Mouse (Mus musculus): ENCODE measurements at regions not wholly inside any gene's neighbourhood (a gene's known extent, or its start where the extent isn't known, plus 50 kb on each side); places are given as distances from the start of the nearest gene placed in this dataset.

DNA sequence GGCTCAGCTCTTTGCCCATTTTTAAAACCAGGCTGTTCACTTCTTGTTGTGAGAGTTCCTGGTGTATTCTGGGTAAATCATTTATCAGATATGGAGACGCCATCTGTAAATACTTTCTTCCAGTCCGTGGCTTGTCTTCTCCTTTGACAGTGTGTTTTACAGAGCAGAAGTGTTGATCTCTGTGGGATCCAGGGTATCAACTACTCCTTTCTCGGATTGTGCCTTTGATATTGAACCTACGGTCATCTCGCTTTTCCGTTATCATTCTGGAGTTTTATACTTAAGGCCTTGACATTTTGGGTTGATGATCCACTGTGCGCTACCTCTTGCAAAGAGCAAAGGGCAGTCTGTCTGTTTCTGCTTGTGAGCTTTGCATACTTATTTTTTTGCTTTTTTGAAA lies 115.0 kb upstream of the Frmd6 start:
- Histone ChIP-seq H3K4me3 (ENCODE audit: low read depth, low read length) (no peak overlapping the region), H3K4me1 (ENCODE audit: control insufficient read depth, insufficient read depth) (peaks cover 14% of the 10 kb centered on the region), H3K27me3 (ENCODE audit: control insufficient read depth, insufficient read depth, low read length) (no peaks in the 10 kb centered on the region), H3K36me3 (replicated peaks; ENCODE audit: control insufficient read depth, insufficient read depth, low read length) (no peaks in the 10 kb centered on the region), H3K9me3 (replicated peaks; ENCODE audit: control insufficient read depth, low read length) (no peaks in the 10 kb centered on the region), H3K9ac (replicated peaks; ENCODE audit: low read depth, low read length) (no peak overlapping the region), H3K4me2 (ENCODE audit: low read depth, low read length) (no peak overlapping the region), H3K27ac (ENCODE audit: low read depth) (no peak overlapping the region)
- 89% methylated on average over 7 of the region's 7 CpGs for WGBS
- DNase-seq (ENCODE audit: low spot score) (no peak), ATAC-seq (ENCODE audit: insufficient read depth, low read depth) (no peak)
- TF ChIP-seq EP300 (IDR thresholded peaks at IDR 0.05; ENCODE audit: low read depth) (no peak), CTCF (IDR thresholded peaks at IDR 0.05; ENCODE audit: low read depth) (no peak)

DNA sequence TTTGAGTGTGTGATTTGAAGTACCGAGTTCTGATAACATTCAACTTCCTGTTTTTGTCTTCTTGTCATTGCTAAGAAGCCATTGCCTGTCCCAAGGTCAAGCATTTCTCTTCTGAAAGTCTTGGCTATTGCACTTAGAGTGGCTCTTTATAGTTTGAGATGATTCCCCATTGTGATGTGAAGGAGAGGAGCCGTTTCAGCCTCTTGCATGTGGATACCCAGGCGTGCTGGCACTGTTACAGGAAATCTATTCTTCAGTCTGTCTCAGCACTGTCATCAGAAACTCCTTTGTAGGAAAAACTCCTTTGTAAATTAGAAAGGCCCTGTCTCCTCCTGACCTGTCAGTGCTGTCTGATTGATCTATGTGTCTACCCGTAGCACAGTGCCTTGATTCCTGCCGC lies 114.3 kb upstream of the Frmd6 start:
- 55% methylated on average over 5 of the region's 5 CpGs for WGBS
- no peak overlapping the region for H3K9ac ChIP-seq (replicated peaks; ENCODE audit: low read depth, low read length)
- H3K4me3 ChIP-seq (ENCODE audit: low read depth, low read length), result no peak overlapping the region
- no peak overlapping the region for H3K27ac ChIP-seq (ENCODE audit: low read depth)
- ATAC-seq (ENCODE audit: insufficient read depth, low read depth), result no peak
- 0 out of 2 replicates have a peak, but pooled peaks cover 1% of the 10 kb centered on the region for H3K9me3 ChIP-seq (replicated peaks; ENCODE audit: control insufficient read depth, low read length)
- DNase-seq (ENCODE audit: low spot score), result no peak
- TF ChIP-seq CTCF (IDR thresholded peaks at IDR 0.05; ENCODE audit: low read depth) (no peak), EP300 (IDR thresholded peaks at IDR 0.05; ENCODE audit: low read depth) (no peak)
- no peaks in the 10 kb centered on the region for H3K36me3 ChIP-seq (replicated peaks; ENCODE audit: control insufficient read depth, insufficient read depth, low read length)
- H3K27me3 ChIP-seq (ENCODE audit: control insufficient read depth, insufficient read depth, low read length), result no peaks in the 10 kb centered on the region
- peaks cover 14% of the 10 kb centered on the region for H3K4me1 ChIP-seq (ENCODE audit: control insufficient read depth, insufficient read depth)
- no peak overlapping the region for H3K4me2 ChIP-seq (ENCODE audit: low read depth, low read length)

DNA sequence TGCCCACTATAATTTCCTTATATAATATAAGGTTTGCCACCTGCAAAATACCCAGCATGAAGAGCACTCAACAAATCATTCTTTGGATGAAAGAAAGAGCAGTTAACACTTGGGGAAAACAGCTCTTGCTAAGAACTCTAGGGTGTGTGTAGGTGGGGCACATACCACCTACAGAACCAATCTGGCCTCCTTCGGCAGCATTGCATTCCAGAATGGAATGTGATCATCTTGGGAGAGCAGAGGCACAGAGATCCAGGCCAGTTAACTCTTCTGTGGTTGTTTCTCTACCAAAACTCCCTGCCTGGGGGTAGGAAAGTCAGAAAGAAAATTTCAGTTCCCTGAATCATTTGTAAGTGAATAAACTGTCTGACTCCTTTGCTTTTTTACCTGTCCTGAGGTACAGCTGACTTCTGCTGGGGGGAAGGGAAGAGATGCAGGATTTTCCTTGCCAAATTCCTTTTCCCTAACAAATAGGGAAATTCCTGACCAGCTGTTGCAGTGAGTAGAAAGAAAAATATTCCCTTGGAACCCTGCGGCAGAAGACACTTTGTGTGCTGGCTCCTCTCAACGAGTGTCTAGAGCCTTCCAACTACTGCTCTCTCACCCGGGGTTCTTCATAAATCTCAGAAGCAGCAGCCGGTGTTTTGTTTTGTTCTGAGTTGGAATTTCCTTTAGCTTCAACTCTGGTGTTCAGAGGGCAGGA lies 112.8 kb upstream of the Frmd6 start:
- DNase-seq (ENCODE audit: low spot score) (no peak), ATAC-seq (ENCODE audit: insufficient read depth, low read depth) (no peak)
- no peak for TF ChIP-seq CTCF (IDR thresholded peaks at IDR 0.05; ENCODE audit: low read depth)
- no peak for TF ChIP-seq EP300 (IDR thresholded peaks at IDR 0.05; ENCODE audit: low read depth)
- no peaks in the 10 kb centered on the region for H3K36me3 ChIP-seq (replicated peaks; ENCODE audit: control insufficient read depth, insufficient read depth, low read length)
- no peak overlapping the region for H3K4me2 ChIP-seq (ENCODE audit: low read depth, low read length)
- H3K9me3 ChIP-seq (replicated peaks; ENCODE audit: control insufficient read depth, low read length), result 0 out of 2 replicates have a peak, but pooled peaks cover 3% of the 10 kb centered on the region
- no peak overlapping the region for H3K27ac ChIP-seq (ENCODE audit: low read depth)
- H3K27me3 ChIP-seq (ENCODE audit: control insufficient read depth, insufficient read depth, low read length), result no peaks in the 10 kb centered on the region
- H3K4me1 ChIP-seq (ENCODE audit: control insufficient read depth, insufficient read depth), result peaks cover 9% of the 10 kb centered on the region
- 28% methylated on average over 5 of the region's 5 CpGs for WGBS
- H3K9ac ChIP-seq (replicated peaks; ENCODE audit: low read depth, low read length), result no peak overlapping the region
- H3K4me3 ChIP-seq (ENCODE audit: low read depth, low read length), result no peak overlapping the region

DNA sequence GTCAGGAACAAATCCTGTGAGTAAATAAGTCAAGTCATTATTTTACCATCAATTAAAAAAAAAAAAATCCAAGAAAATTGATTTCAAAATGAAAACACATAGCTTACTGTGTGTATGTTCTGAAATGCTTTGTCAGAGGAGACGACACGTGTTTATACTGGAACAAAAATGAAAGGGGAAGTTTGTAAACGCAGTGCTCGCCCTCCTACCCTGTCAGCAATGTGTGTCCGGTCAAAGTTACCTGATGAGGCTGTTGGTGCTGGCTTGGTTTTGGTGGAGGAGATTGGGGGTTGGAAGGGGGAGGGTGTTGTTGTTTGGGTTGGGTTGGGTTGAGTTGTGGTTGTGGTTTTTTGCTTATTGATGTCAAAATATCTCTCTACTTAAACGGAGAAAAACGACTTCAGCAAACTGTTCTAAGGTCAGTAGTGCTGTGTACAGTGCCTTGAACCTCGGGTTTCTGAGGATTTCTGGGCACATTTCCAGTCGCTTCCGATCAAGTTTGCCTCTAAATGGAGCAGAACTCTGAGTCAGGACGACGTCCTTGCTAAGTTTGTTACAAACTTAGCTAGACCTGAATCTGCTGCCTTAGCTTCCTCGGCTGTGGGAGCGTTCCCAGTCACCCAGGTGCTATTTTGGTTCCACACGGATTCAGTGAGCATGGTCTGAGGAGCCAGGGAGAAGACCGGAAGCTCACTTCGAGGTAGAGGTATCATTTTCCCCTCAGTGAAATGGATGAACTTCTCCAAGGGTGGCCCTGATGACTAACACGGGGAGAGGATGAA lies 111.6 kb upstream of the Frmd6 start:
- ATAC-seq (ENCODE audit: insufficient read depth, low read depth) (no peak), DNase-seq (ENCODE audit: low spot score) (no peak)
- peaks cover 3% of the 10 kb centered on the region; the same call in 1 of the 2 replicates for H3K4me1 ChIP-seq (ENCODE audit: control insufficient read depth, insufficient read depth)
- H3K27ac ChIP-seq (ENCODE audit: low read depth), result no peak overlapping the region
- no peak overlapping the region for H3K9ac ChIP-seq (replicated peaks; ENCODE audit: low read depth, low read length)
- H3K36me3 ChIP-seq (replicated peaks; ENCODE audit: control insufficient read depth, insufficient read depth, low read length), result no peaks in the 10 kb centered on the region
- no peak overlapping the region for H3K4me2 ChIP-seq (ENCODE audit: low read depth, low read length)
- H3K4me3 ChIP-seq (ENCODE audit: low read depth, low read length), result no peak overlapping the region
- H3K9me3 ChIP-seq (replicated peaks; ENCODE audit: control insufficient read depth, low read length), result 0 out of 2 replicates have a peak, but pooled peaks cover 3% of the 10 kb centered on the region
- no peaks in the 10 kb centered on the region for H3K27me3 ChIP-seq (ENCODE audit: control insufficient read depth, insufficient read depth, low read length)
- WGBS, result 58% methylated on average over 18 of the region's 18 CpGs
- TF ChIP-seq EP300 (IDR thresholded peaks at IDR 0.05; ENCODE audit: low read depth) (no peak), CTCF (IDR thresholded peaks at IDR 0.05; ENCODE audit: low read depth) (no peak)

DNA sequence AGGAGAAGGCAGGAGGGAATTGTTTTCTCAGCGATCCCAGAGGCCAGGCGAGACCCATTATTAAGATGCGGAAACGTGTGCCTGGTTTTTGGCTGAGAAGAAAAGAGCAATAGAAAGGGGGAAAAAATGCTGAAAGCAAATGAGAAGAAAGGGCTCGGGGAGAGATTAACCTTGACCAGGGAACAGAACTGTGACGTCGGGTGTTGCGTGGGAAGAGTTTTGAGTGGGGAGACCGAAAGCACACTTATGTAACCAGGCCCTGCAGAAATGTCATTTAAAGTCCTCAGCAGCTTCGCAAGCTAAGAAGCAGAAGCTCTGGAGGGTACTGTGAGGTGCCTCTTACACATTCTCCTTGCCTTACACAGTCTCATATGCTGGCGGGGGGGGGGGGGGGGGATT lies 111.0 kb upstream of the Frmd6 start:
- Histone ChIP-seq H3K27ac (ENCODE audit: low read depth) (no peak overlapping the region), H3K4me3 (ENCODE audit: low read depth, low read length) (no peak overlapping the region), H3K9ac (replicated peaks; ENCODE audit: low read depth, low read length) (no peak overlapping the region), H3K4me2 (ENCODE audit: low read depth, low read length) (no peak overlapping the region), H3K9me3 (replicated peaks; ENCODE audit: control insufficient read depth, low read length) (0 out of 2 replicates have a peak, but pooled peaks cover 3% of the 10 kb centered on the region), H3K36me3 (replicated peaks; ENCODE audit: control insufficient read depth, insufficient read depth, low read length) (no peaks in the 10 kb centered on the region), H3K27me3 (ENCODE audit: control insufficient read depth, insufficient read depth, low read length) (no peaks in the 10 kb centered on the region), H3K4me1 (ENCODE audit: control insufficient read depth, insufficient read depth) (peaks cover 9% of the 10 kb centered on the region; the same call in 1 of the 2 replicates)
- no peak for DNase-seq (ENCODE audit: low spot score)
- 78% methylated on average over 11 of the region's 11 CpGs for WGBS
- no peak for ATAC-seq (ENCODE audit: insufficient read depth, low read depth)
- no peak for TF ChIP-seq EP300 (IDR thresholded peaks at IDR 0.05; ENCODE audit: low read depth)
